9 mouse cellular contexts compared by ENCODE assay signal in the genomic region with DNA sequence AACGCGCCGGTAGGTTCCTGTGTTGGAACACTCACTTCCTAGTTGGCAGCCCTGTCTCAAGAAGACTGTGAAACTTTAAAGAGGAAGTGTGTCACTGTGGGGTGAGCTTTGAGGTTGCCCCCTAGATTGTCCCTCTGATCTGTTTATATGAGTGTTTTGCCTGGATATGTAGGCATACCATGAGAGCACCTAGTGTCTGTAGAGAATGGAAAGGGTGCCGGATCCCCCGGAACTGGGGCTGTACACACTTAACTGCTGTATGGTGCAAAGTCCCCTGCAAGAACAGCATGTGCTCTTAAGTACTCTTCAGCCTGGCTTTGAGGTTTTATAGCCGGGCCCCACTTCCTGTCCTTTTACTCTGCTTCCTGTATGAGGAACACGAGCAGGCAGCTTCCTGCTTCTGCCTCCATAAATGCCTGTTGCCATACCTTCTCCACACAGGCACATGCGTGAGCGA.
A peak's percentile ranks its signal among the peaks of the same experiment; 100 is the strongest.
DNase-seq lines count a peak whose midpoint lies in the region; ATAC-seq and TF ChIP-seq lines count a peak whose summit lies in the region.
"Had no signal": no experiment of that assay in that cellular context is flagged by ENCODE, and none has a peak within 500 bp of the region (broad histone marks: within the 10 kb centered on the region; RNA-seq: fewer than 3 reads in every experiment).

No protein-coding gene starts in this region.

- H3K36me3 ChIP-seq in heart, embryonic 11.5 days (ENCODE audit: control insufficient read depth, insufficient read depth, low read length): no peaks in the 10 kb centered on the region
- H3K36me3 ChIP-seq in intestine, embryonic 15.5 days: no peaks in the 10 kb centered on the region
- no peaks in the 10 kb centered on the region for H3K36me3 ChIP-seq in lung, postnatal 0 days (ENCODE audit: insufficient read depth, low read length)
- no peaks in the 10 kb centered on the region for H3K36me3 ChIP-seq in stomach, embryonic 16.5 days (ENCODE audit: control insufficient read depth, insufficient read depth, low read length)
- no peaks in the 10 kb centered on the region for H3K36me3 ChIP-seq in forebrain, postnatal 0 days (ENCODE audit: insufficient read depth)
- H3K36me3 ChIP-seq: midbrain, embryonic 12.5 days had no signal

- no peak overlapping the region for H3K9ac ChIP-seq in heart, embryonic 11.5 days (ENCODE audit: low read depth, low read length)
- H3K9ac ChIP-seq in intestine, embryonic 15.5 days: no peak overlapping the region
- H3K9ac ChIP-seq in lung, postnatal 0 days (replicated peaks; ENCODE audit: low read depth): no peak overlapping the region
- no peak overlapping the region for H3K9ac ChIP-seq in stomach, embryonic 16.5 days (ENCODE audit: low read length)
- no peak overlapping the region for H3K9ac ChIP-seq in forebrain, postnatal 0 days
- H3K9ac ChIP-seq: midbrain, embryonic 12.5 days had no signal

- H3K4me2 ChIP-seq in heart, embryonic 11.5 days: no peak overlapping the region
- peak overlapping the region; percentile 43; the same call in 1 of the 2 replicates for H3K4me2 ChIP-seq in intestine, embryonic 15.5 days (replicated peaks)
- no peak overlapping the region for H3K4me2 ChIP-seq in lung, postnatal 0 days (replicated peaks; ENCODE audit: low read depth, low read length)
- H3K4me2 ChIP-seq in stomach, embryonic 16.5 days (ENCODE audit: low read depth, low read length): peak overlapping the region; percentile 6; the same call in 1 of the 2 replicates
- H3K4me2 ChIP-seq in forebrain, postnatal 0 days (ENCODE audit: low read depth): no peak overlapping the region
- H3K4me2 ChIP-seq: midbrain, embryonic 12.5 days had no signal

- no peak overlapping the region for H3K4me3 ChIP-seq in heart, embryonic 11.5 days (ENCODE audit: low read depth, low read length)
- H3K4me3 ChIP-seq in intestine, embryonic 15.5 days (replicated peaks): no peak overlapping the region
- no peak overlapping the region for H3K4me3 ChIP-seq in lung, postnatal 0 days (ENCODE audit: low read depth, low read length)
- H3K4me3 ChIP-seq in stomach, embryonic 16.5 days (replicated peaks; ENCODE audit: low read length): no peak overlapping the region
- no peak overlapping the region for H3K4me3 ChIP-seq in forebrain, postnatal 0 days (ENCODE audit: low read depth, low read length)
- H3K4me3 ChIP-seq: midbrain, embryonic 12.5 days had no signal

- peaks cover 3% of the 10 kb centered on the region; the same call in 1 of the 2 replicates for H3K4me1 ChIP-seq in heart, embryonic 11.5 days (ENCODE audit: control insufficient read depth, insufficient read depth, low read length)
- H3K4me1 ChIP-seq in intestine, embryonic 15.5 days (replicated peaks): peaks cover 20% of the 10 kb centered on the region
- H3K4me1 ChIP-seq in lung, postnatal 0 days (ENCODE audit: insufficient read depth, low read depth, low read length): no peaks in the 10 kb centered on the region
- peaks cover 33% of the 10 kb centered on the region for H3K4me1 ChIP-seq in stomach, embryonic 16.5 days (ENCODE audit: control insufficient read depth, insufficient read depth, low read length)
- H3K4me1 ChIP-seq in forebrain, postnatal 0 days (ENCODE audit: insufficient read depth): no peaks in the 10 kb centered on the region

- no peaks in the 10 kb centered on the region for H3K9me3 ChIP-seq in heart, embryonic 11.5 days (replicated peaks; ENCODE audit: control insufficient read depth, low read length)
- H3K9me3 ChIP-seq in intestine, embryonic 15.5 days: no peaks in the 10 kb centered on the region
- no peaks in the 10 kb centered on the region for H3K9me3 ChIP-seq in lung, postnatal 0 days (ENCODE audit: low read length)
- no peaks in the 10 kb centered on the region for H3K9me3 ChIP-seq in stomach, embryonic 16.5 days (replicated peaks; ENCODE audit: control insufficient read depth, low read length)
- no peaks in the 10 kb centered on the region for H3K9me3 ChIP-seq in forebrain, postnatal 0 days (ENCODE audit: low read length)
- H3K9me3 ChIP-seq: midbrain, embryonic 12.5 days had no signal

- H3K27me3 ChIP-seq in heart, embryonic 11.5 days (ENCODE audit: control insufficient read depth, insufficient read depth, low read length): no peaks in the 10 kb centered on the region
- H3K27me3 ChIP-seq in intestine, embryonic 15.5 days (replicated peaks): no peaks in the 10 kb centered on the region
- H3K27me3 ChIP-seq in lung, postnatal 0 days (replicated peaks; ENCODE audit: insufficient read depth, low read length): no peaks in the 10 kb centered on the region
- H3K27me3 ChIP-seq in stomach, embryonic 16.5 days (ENCODE audit: control insufficient read depth, insufficient read depth, low read length): no peaks in the 10 kb centered on the region
- no peaks in the 10 kb centered on the region for H3K27me3 ChIP-seq in forebrain, postnatal 0 days (ENCODE audit: insufficient read depth, low read length)
- H3K27me3 ChIP-seq: midbrain, embryonic 12.5 days had no signal

- ATAC-seq in heart, embryonic 11.5 days (replicated peaks; ENCODE audit: insufficient number of reproducible peaks, low FRiP score, low TSS enrichment): no peak
- peak; percentile 81 for ATAC-seq in intestine, embryonic 15.5 days
- ATAC-seq in lung, postnatal 0 days: peak; percentile 42
- ATAC-seq in stomach, embryonic 16.5 days (ENCODE audit: insufficient read depth, low FRiP score): peak; percentile 37; the same call in 1 of the 2 replicates
- ATAC-seq in forebrain, postnatal 0 days: no peak

- peak; percentile 51 to 75 for DNase-seq in heart, adult 18-20 months
- peak; percentile 73 for DNase-seq in lung, postnatal 0 days (ENCODE audit: low spot score)
- no peak for DNase-seq in forebrain, postnatal 0 days
- no peak for DNase-seq in adrenal gland, adult 8-10 months
- DNase-seq in ovary, adult 18-20 months (ENCODE audit: low spot score): no peak

- no peak for TF ChIP-seq CTCF in lung, postnatal 0 days (IDR thresholded peaks at IDR 0.05)
- no peak for TF ChIP-seq CTCF in forebrain, postnatal 0 days (IDR thresholded peaks at IDR 0.05; ENCODE audit: low read depth)

- peak; percentile 35; the same call in 1 of the 2 replicates for TF ChIP-seq EP300 in lung, postnatal 0 days (IDR thresholded peaks at IDR 0.05)

- no peak overlapping the region for H3K27ac ChIP-seq in heart, embryonic 11.5 days (ENCODE audit: low read depth, low read length)
- H3K27ac ChIP-seq in intestine, embryonic 15.5 days: peak overlapping the region; percentile 61
- H3K27ac ChIP-seq in lung, postnatal 0 days (ENCODE audit: low read length): peak overlapping the region; percentile 16
- peak overlapping the region; percentile 86 for H3K27ac ChIP-seq in stomach, embryonic 16.5 days (ENCODE audit: low read length)
- no peak overlapping the region for H3K27ac ChIP-seq in forebrain, postnatal 0 days (ENCODE audit: low read depth, low read length)
- H3K27ac ChIP-seq: midbrain, embryonic 12.5 days had no signal

- WGBS in heart, embryonic 11.5 days (ENCODE audit: insufficient replicate concordance): 77% methylated on average over 9 of the region's 9 CpGs
- 65% methylated on average over 9 of the region's 9 CpGs for WGBS in intestine, embryonic 15.5 days
- WGBS in lung, postnatal 0 days: 53% methylated on average over 9 of the region's 9 CpGs
- WGBS in stomach, embryonic 16.5 days: 70% methylated on average over 9 of the region's 9 CpGs
- WGBS in forebrain, postnatal 0 days: 88% methylated on average over 9 of the region's 9 CpGs

Comparison
In these comparisons a context has a peak if more than half of its experiments do, and no peak if none do; other contexts are left out.
1. DNase-seq: peak in heart, adult 18-20 months (2 of 2) and lung, postnatal 0 days (single experiment); none in forebrain, postnatal 0 days (single experiment), adrenal gland, adult 8-10 months (single experiment) and ovary, adult 18-20 months (single experiment).
2. ATAC-seq: peak in intestine, embryonic 15.5 days (single experiment), lung, postnatal 0 days (single experiment) and stomach, embryonic 16.5 days (single experiment); none in heart, embryonic 11.5 days (single experiment) and forebrain, postnatal 0 days (single experiment).
3. H3K27ac ChIP-seq: peak in intestine, embryonic 15.5 days (single experiment), lung, postnatal 0 days (single experiment) and stomach, embryonic 16.5 days (single experiment); none in heart, embryonic 11.5 days (single experiment) and forebrain, postnatal 0 days (single experiment).
4. H3K4me2 ChIP-seq: peak in intestine, embryonic 15.5 days (single experiment) and stomach, embryonic 16.5 days (single experiment); none in heart, embryonic 11.5 days (single experiment), lung, postnatal 0 days (single experiment) and forebrain, postnatal 0 days (single experiment).